Mouse (Mus musculus) natural killer cell, adult 2 months (primary cell): ENCODE data around the gene Idua.

Experiments used
- DNase-seq, 2 experiments: peaks; one replicate each; pipeline ENCODE4 v3.0.0; 2022; ENCODE audit warnings: low spot score in 2 of 2

Idua gene

DNA sequence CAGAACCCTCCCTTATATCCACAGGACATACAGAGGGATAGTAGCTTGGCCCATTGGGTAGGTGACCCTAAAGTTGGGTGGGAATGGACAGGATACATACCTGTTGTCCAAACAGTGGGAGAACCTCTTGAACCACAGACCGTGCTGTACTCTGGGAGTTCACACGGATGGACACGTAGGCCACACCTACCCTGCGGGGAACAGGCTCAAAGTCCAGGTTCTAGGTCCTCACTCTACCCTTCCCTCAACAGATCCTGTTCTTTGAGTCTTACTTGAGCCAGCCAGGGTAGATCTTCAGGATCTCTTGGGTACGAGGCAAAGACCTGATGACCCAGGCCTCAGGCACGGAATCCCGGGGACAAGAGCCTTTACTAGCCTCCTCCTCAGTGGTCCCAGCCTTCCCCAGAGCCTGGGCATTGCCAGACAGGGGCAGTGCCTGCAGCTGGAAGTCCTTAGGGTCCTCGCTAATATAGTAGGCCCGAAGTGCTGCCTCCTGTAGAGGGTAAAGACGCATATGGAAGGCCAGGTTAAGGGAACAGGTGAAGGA is 5.6 kb upstream of the Idua start:
- no peak for DNase-seq

DNA sequence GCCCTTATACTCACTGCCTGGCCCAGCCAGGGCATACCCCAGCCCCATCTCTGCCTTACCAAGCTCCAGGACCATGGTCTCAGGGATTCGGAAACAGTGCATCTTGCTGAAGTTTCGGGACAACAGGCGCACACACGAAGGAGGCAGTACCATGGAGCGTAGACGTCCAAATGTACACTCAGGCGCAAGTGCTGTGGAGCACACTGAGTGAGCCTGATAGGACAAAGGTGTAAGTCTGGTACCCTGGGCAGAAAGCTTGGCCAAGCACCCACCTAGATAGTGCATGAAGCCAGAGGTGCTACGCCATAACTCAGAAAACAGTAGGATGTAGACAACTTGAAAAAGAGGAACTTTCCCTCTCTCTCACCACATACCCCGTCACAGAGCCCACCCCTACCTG is 4.8 kb upstream of the Idua start:
- no peak for DNase-seq

DNA sequence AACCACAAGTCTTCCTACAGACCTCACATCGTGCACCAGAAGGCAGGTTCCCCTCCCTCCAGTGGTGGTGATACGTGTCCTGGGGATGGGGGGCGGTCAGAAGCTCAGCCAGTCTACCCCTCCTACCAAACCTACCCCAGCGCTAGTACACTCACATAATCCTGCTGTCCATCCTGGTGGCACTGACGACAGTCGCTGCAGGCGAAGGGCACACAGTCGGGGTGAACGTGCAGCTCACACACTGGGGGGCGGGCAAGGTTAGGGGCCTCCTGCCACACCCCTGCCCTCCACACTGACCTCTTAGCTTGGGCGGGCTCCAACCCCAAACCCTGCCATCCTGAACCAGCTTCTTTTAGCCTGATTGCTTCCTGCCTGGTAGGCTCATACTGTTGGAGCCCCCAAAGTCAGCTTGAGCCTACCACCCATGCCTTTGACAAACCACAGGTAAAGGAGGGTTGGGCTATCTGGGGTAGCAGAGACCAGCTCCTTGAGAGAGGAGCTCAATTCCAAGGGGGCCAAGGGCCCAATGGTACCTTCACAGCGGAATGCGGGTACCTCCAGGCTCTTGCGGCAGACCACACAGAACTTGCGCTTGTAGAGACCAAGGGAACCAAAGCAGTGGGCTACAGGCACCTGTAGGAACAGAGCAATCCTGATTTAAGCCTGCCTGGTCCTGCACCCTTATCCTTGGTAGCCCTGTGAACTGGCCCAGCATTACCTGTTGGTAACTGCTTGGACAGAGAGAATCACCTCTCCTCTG is 4.1 kb upstream of the Idua start:
- no peak for DNase-seq

GRCm38 (mm10) chr5:108657406-108657805 is 2.7 kb upstream of the Idua start:
- DNase-seq = no peak

DNA sequence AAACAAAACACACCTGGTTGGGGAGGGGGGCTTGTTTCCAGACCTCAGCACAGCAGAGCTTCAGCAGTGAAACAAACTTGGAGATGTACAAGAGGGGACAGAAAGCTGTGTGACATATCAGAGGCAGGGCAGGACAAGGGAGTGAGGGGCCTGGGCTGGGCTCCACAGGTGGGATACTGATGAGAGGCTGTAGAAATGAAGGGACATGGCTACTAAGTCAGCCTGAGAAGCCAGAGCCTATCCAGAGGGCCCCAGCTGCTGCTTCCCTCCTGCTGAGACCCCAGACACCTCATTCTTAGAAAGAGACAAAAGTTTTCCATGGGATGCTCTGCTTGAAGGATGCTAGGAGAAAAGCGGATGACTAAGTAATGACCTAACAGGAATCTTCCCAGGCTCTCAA is 1.5 kb upstream of the Idua start:
- DNase-seq = no peak

- peak; percentile 84 to 87 for DNase-seq
Measured at GRCm38 (mm10) chr5:108660632-108661268, 619 bp downstream of the Idua start.

DNA sequence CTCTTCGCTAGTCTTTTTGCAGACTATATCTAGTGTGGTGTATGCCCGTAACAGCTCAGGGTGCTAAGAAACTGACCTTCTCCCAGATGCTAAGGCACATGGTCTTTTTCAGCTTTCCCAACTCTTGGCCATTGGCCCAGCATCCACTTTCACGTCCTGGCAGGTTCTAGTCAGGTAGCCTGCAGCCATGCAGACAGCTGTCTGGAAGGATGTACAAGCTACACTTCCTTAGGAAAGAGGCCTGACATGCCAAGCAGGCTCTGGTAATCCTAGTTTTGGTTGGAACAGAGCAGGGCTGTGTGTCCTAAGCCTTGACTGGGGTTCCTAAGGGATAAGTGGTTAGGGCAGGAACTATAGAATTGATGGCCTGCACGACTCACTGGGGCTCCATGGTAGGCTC is 2.6 kb downstream of the Idua start:
- no peak for DNase-seq

GRCm38 (mm10) chr5:108665066-108665465 is 4.9 kb downstream of the Idua start:
- DNase-seq = no peak

DNA sequence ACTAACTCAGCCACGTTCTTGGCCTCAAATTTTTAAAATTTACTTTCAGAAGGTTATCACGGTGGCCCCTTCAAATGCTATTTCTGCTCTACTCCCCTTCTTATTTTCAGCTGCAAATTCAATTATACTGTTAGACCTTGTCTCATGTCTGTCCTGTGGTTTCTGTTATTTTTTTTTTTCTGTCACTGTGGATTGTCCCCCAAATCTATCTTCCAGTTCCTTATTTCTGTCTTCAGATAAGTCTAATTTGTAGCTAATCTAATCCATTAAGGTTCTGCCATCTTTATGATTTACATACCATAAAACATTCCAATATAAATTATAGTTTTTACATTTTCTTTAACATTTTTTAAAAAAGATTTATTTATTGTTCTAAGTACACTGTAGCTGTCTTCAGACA is 7.2 kb downstream of the Idua start:
- no peak for DNase-seq

DNA sequence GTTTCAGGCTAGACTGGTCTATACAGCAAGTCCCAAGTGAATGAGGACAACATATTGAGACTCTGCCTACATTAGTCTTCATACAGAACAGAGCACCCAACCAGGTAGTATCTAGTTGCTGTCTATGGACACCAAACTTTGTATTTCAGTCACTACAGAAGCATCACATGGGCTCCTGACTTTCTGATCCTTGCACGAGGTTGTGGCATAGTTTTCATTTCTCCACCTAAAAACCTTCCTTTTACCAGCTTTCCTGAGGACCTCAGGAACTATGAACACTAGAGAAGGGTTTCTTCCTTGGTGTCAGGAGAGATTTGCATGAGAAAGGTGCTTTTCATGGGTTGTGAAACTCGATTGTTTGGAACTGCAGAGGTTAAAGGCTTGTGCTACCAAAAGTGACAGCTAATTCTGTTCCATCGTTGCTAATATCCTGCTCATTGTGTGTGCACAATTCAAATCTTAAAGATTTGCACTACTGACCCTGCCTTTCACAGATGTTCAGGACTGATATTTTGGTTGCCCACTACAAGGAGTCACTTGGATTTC is 8.3 kb downstream of the Idua start:
- DNase-seq = no peak

DNA sequence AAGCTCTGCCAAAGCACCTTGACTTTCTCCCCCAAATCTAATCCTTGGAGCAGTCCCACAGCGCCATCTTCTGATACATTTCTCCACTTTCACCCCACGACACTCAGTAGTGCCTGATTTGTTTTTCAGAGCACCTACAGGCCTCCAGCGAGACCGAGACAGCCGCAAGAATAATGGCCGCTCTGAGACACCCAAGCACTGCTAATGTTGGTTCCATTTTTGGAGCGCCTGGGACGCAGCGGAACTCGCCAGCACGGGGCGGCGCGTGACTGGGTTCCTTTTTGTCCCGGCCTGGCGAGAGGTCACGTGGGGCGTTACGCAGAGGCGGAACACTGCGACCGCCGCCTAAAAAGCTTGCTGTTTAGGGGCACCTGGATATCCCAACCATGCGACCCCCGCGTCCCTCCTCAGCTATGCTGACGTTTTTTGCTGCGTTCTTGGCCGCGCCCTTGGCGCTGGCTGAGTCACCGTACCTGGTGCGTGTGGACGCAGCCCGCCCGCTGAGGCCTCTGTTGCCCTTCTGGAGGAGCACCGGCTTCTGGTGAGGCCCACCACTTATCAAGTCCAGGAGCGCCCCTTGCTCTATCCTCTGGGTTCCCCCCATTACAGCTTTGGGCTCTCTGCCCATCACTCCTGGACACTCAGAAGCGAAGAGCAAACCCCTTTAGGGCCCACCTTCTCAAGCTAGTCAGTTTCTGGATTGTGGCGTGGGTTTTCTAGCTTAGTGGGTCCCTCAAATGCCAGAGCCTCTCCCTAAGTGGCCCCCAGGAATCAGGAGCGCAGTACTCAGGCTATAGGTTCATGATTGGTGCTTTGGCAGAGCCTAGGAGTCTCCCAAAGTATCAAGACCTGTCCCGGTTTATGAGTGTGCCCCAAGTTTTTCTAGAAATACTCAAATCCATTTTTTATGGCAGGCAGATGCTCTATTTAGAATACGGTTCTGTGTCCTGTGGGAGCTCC is 9.1 kb downstream of the Idua start, which contains the start of gene Dgkq:
Gene Dgkq, minus strand, starts transcription at position 696 of the 960 bp plus-strand sequence.
- DNase-seq = peak; percentile 78 to 92

- no peak for DNase-seq
Measured at GRCm38 (mm10) chr5:108669986-108670385, 9.9 kb downstream of the Idua start.

DNA sequence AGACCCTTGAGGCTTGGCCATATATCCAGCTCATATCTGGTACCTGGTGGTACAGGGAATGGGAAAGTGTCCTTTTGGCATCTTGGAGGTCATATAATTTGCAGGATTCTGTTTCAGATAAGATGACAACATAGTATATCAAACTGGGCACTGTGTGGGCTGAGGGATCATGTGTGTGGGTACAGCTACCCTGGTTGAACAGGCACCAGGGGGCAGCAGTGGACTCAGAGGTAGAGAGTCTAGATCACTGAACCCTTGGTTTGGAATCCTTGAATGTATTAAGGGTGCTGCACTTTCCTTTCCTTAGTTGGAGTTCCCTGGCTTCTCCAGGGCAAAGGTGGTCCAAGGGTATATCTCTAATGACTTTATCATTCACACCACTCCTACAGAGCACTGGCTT is 10.7 kb downstream of the Idua start:
- peak in 1 of 2 experiments; percentile 38 for DNase-seq

GRCm38 (mm10) chr5:108671757-108672156 is 11.6 kb downstream of the Idua start:
- no peak for DNase-seq

- no peak for DNase-seq
Measured at GRCm38 (mm10) chr5:108674624-108675023, 14.5 kb downstream of the Idua start.

DNA sequence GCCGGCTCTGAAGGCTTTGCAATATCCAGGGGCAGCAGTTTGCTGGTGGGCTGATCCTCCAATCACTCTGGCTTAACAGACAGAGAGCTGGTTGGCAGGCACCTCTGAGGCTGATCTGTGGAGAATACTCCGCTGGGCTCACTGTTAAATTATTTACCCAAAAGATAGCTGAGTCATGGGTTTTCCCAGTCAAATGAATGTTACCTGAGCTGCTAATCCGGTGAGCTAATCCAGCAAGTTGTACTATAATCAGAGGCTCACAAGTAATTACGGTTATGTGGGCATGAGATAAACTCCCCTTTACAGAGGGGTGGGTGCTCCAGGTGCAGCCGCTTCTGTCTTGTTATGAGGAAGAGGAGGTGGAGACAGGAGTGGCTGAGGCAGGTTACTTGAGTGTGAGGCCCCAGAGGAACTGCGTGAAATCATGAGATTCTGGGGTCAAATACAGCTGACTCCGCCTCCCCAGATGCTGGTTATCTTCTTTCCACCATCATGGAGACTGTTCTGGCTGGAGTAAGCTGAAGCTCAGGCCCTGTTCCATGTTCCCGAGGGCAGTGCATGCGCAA is 15.2 kb downstream of the Idua start, which contains the start of gene Slc26a1:
Gene Slc26a1, minus strand, starts transcription at position 319 of the 566 bp plus-strand sequence.
- no peak for DNase-seq

GRCm38 (mm10) chr5:108676772-108677498 is 16.8 kb downstream of the Idua start:
- no peak for DNase-seq

GRCm38 (mm10) chr5:108677605-108678295 is 17.6 kb downstream of the Idua start:
- DNase-seq = no peak

DNA sequence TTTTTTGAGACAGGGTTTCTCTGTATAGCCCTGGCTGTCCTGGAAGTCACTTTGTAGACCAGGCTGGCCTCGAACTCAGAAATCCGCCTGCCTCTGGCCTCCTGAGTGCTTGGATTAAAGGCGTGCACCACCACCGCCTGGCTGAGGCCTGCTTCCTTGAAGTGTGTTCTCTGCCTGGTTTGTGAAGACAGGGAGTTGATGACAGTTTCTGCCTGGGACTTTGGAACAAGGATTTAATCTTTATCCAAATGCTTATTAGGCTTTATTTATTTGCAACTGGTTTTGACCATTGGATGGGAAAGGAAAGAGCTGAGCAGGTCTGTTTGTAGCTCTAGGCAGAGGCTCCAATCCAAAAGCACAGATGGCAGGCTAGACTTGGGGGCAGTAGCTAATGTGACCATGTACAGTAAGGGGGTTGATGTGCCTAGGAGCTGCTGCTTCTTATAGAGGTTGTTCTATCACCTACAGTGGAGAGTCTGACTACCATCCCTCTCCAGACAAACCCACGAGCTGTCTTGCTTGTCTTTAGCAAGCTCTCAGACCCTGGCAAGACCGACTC is 18.2 kb downstream of the Idua start:
- no peak for DNase-seq

GRCm38 (mm10) chr5:108679909-108680308 is 19.8 kb downstream of the Idua start:
- no peak for DNase-seq
